ENCODE assay signal across 8 mouse cellular contexts in genomic region chr8:70673079-70673856, GRCm38 (mm10). TPM values are rescaled to one million over a fixed set of nuclear protein-coding genes. Genes with fewer than 3 reads are reported as not detected.
A peak's percentile ranks its signal among the peaks of the same experiment; 100 is the strongest.
DNase-seq lines count a peak whose midpoint lies in the region; ATAC-seq lines count a peak whose summit lies in the region.

Gene Lsm4, plus strand, starts transcription at chr8:70673248.

- DNase-seq in adipocyte (ENCODE audit: low spot score), result peak; percentile 100
- DNase-seq in embryo, embryonic 10 days (ENCODE audit: low spot score), result peak; percentile 100
- DNase-seq in gastrocnemius, postnatal 10 days, result peak; percentile 93
- DNase-seq in induced T-regulatory cell, adult 2 months (ENCODE audit: low read depth), result peak; percentile 100
- DNase-seq in left cerebral cortex, adult 9 months (ENCODE audit: low spot score in 2 of 2), result peak; percentile 96 to 99
- DNase-seq in right cerebral cortex, postnatal 14 days, result peak; percentile 94
- DNase-seq in urinary bladder, postnatal 36 days (ENCODE audit: low spot score in 2 of 2), result peak; percentile 97 to 98

- peak; percentile 87 for ATAC-seq in megakaryocyte progenitor cell, adult 5-6 weeks (replicated peaks; ENCODE audit: poor library complexity)

RNA-seq across cellular contexts. Expression of gene Lsm4, which starts in this region (rescaled TPM):
- 10 to 100 TPM; 82.3 to 83.0 TPM for total RNA-seq in gastrocnemius, postnatal 10 days (2021)
- 121 and 125 TPM in 2 replicates for total RNA-seq in megakaryocyte progenitor cell, adult 5-6 weeks (2015)
- 214 and 249 TPM in 2 replicates for total RNA-seq in megakaryocyte progenitor cell, adult 5-6 weeks (2017)

Comparison
In these comparisons a context has a peak if more than half of its experiments do, and no peak if none do; other contexts are left out.
1. Peak in every context shown above with its lines: DNase-seq and ATAC-seq.